Comparison of ENCODE assay signal across 9 mouse cellular contexts in the genomic region with DNA sequence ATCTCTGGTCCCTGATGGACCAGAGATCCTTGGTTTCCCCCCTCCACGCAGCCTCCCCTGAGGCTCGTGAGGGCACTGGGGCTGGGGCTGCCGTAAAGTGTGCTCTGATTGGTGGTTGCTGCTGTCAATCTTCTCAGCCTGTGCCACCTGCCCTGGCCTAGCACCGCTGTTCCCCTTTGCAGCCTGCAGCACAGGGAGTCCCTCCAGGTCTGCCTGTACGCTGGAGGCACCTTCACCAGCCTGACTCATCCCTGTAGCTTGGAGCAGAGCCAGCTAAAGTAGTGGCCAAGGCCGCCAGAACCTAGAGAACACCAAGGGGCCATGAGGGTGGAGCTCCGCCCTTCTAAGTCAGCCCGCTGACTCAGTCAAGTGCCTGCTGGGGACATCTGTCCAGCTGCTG. TPM values are rescaled to one million over a fixed set of nuclear protein-coding genes. Genes with fewer than 3 reads are reported as not detected.
A peak's percentile ranks its signal among the peaks of the same experiment; 100 is the strongest.
DNase-seq lines count a peak whose midpoint lies in the region; ATAC-seq and TF ChIP-seq lines count a peak whose summit lies in the region.
"Had no signal": no experiment of that assay in that cellular context is flagged by ENCODE, and none has a peak within 500 bp of the region (broad histone marks: within the 10 kb centered on the region; RNA-seq: fewer than 3 reads in every experiment).

No protein-coding gene starts in this region.

- no peaks in the 10 kb centered on the region for H3K9me3 ChIP-seq in hindbrain, embryonic 12.5 days (replicated peaks)
- no peaks in the 10 kb centered on the region for H3K9me3 ChIP-seq in hindbrain, embryonic 13.5 days
- H3K9me3 ChIP-seq in ES-Bruce4 (replicated peaks; ENCODE audit: control insufficient read depth, insufficient read depth, low read length, poor library complexity, severe bottlenecking), result no peaks in the 10 kb centered on the region
- H3K9me3 ChIP-seq: hindbrain, embryonic 15.5 days had no signal

- no peak for ATAC-seq in hindbrain, embryonic 12.5 days (ENCODE audit: low FRiP score)
- no peak for ATAC-seq in hindbrain, embryonic 13.5 days (ENCODE audit: low FRiP score)

- 0 out of 2 replicates have a peak overlapping the region, but pooled peaks have one; percentile 2 for H3K4me2 ChIP-seq in hindbrain, embryonic 12.5 days (replicated peaks)
- H3K4me2 ChIP-seq in hindbrain, embryonic 13.5 days, result no peak overlapping the region
- H3K4me2 ChIP-seq: hindbrain, embryonic 15.5 days had no signal

- DNase-seq in brain, adult 2 months (ENCODE audit: low read depth, low spot score), result peak; percentile 24
- peak; percentile 48 for DNase-seq in liver
- no peak for DNase-seq in right cerebral cortex, postnatal 25 days
- no peak for DNase-seq in left cerebral cortex, postnatal 36 days (ENCODE audit: low spot score in 2 of 2)
- no peak for DNase-seq in right cerebral cortex, adult 2 months (ENCODE audit: low spot score in 2 of 2)

- no peak for TF ChIP-seq POLR2A in ES-Bruce4 (IDR thresholded peaks at IDR 0.05; ENCODE audit: insufficient read depth, low read length)

- 0 out of 2 replicates have a peak, but pooled peaks cover 3% of the 10 kb centered on the region for H3K27me3 ChIP-seq in hindbrain, embryonic 12.5 days
- H3K27me3 ChIP-seq in hindbrain, embryonic 13.5 days, result 0 out of 2 replicates have a peak, but pooled peaks cover 16% of the 10 kb centered on the region
- no peaks in the 10 kb centered on the region for H3K27me3 ChIP-seq in ES-Bruce4 (ENCODE audit: control insufficient read depth, insufficient read depth, low read length, poor library complexity, severe bottlenecking)
- H3K27me3 ChIP-seq: hindbrain, embryonic 15.5 days had no signal

- TF ChIP-seq CTCF in ES-Bruce4 (IDR thresholded peaks at IDR 0.05; ENCODE audit: low read depth, low read length), result no peak

- no peak overlapping the region for H3K4me3 ChIP-seq in hindbrain, embryonic 12.5 days
- H3K4me3 ChIP-seq in hindbrain, embryonic 13.5 days, result no peak overlapping the region
- peak overlapping the region; percentile 21 for H3K4me3 ChIP-seq in ES-Bruce4 (ENCODE audit: low read depth, low read length)
- H3K4me3 ChIP-seq: hindbrain, embryonic 15.5 days had no signal

- H3K27ac ChIP-seq in hindbrain, embryonic 12.5 days, result no peak overlapping the region
- no peak overlapping the region for H3K27ac ChIP-seq in hindbrain, embryonic 13.5 days
- no peak overlapping the region for H3K27ac ChIP-seq in ES-Bruce4 (ENCODE audit: insufficient read depth, low read length)
- H3K27ac ChIP-seq: hindbrain, embryonic 15.5 days had no signal

- H3K4me1 ChIP-seq in hindbrain, embryonic 12.5 days, result peaks cover 40% of the 10 kb centered on the region
- H3K4me1 ChIP-seq in hindbrain, embryonic 13.5 days (replicated peaks), result peaks cover 39% of the 10 kb centered on the region
- peaks cover 5% of the 10 kb centered on the region for H3K4me1 ChIP-seq in ES-Bruce4 (ENCODE audit: control insufficient read depth, insufficient read depth, low read length)

- H3K9ac ChIP-seq in hindbrain, embryonic 12.5 days, result no peak overlapping the region
- H3K9ac ChIP-seq in hindbrain, embryonic 13.5 days, result no peak overlapping the region
- no peak overlapping the region for H3K9ac ChIP-seq in ES-Bruce4 (ENCODE audit: low read depth, poor library complexity, severe bottlenecking)
- H3K9ac ChIP-seq: hindbrain, embryonic 15.5 days had no signal

- 23% methylated on average over 8 of the region's 8 CpGs for WGBS in hindbrain, embryonic 12.5 days
- 26% methylated on average over 8 of the region's 8 CpGs for WGBS in hindbrain, embryonic 13.5 days

- intact Hi-C loops in left cerebral cortex, postnatal 36 days (cut with DNase I), result no loop called here

- no peak for TF ChIP-seq EP300 in ES-Bruce4 (IDR thresholded peaks at IDR 0.05; ENCODE audit: insufficient read depth, low read depth, low read length)

- H3K36me3 ChIP-seq in hindbrain, embryonic 12.5 days, result no peaks in the 10 kb centered on the region
- no peaks in the 10 kb centered on the region for H3K36me3 ChIP-seq in hindbrain, embryonic 13.5 days
- no peaks in the 10 kb centered on the region for H3K36me3 ChIP-seq in ES-Bruce4 (ENCODE audit: control insufficient read depth, insufficient read depth, low read length, poor library complexity, severe bottlenecking)
- H3K36me3 ChIP-seq: hindbrain, embryonic 15.5 days had no signal

RNA-seq across cellular contexts. Expression of a gene that starts 7.7 kb away (rescaled TPM):
- 0.07 and 0.19 TPM in 2 replicates for polyA plus RNA-seq in hindbrain, embryonic 12.5 days (2016; fragmentation: Nextera tagmentation; extraction: Ambion mirVana)
- not detected in 2 replicates for polyA plus RNA-seq in hindbrain, embryonic 13.5 days (2015; fragmentation: Nextera tagmentation; extraction: Ambion mirVana)
- 0.29 and 0.43 TPM in 2 replicates for polyA plus RNA-seq in ES-Bruce4 (2011; ENCODE audit: insufficient read depth, insufficient read length, low read depth, missing spikeins)
- not detected for total RNA-seq in left cerebral cortex, postnatal 36 days (2021)

RNA-seq across cellular contexts. Expression of a gene that starts 27.4 kb away (rescaled TPM):
- polyA plus RNA-seq in hindbrain, embryonic 12.5 days (2016; fragmentation: Nextera tagmentation; extraction: Ambion mirVana), result 0.06 TPM in 1 of 2 replicates, not detected in the other
- not detected in 2 replicates for polyA plus RNA-seq in hindbrain, embryonic 13.5 days (2015; fragmentation: Nextera tagmentation; extraction: Ambion mirVana)
- 2.8 and 3.1 TPM in 2 replicates for polyA plus RNA-seq in ES-Bruce4 (2011; ENCODE audit: insufficient read depth, insufficient read length, low read depth, missing spikeins)
- total RNA-seq in left cerebral cortex, postnatal 36 days (2021), result not detected
- polyA plus RNA-seq: hindbrain, embryonic 15.5 days had no signal

Comparison
In these comparisons a context has a peak if more than half of its experiments do, and no peak if none do; other contexts are left out.
1. DNase-seq: peak in brain, adult 2 months (single experiment) and liver (single experiment); none in right cerebral cortex, postnatal 25 days (single experiment), left cerebral cortex, postnatal 36 days (0 of 2) and right cerebral cortex, adult 2 months (0 of 2).